Mouse (Mus musculus) lung, adult 2 months (tissue): ENCODE results near the gene Efnb1. TPM values are rescaled to one million over a fixed set of nuclear protein-coding genes. Genes with fewer than 3 reads are reported as not detected.

Experiments used
- DNase-seq: peaks from one replicate; pipeline ENCODE4 v3.0.0; 2022
- H3K4me1 ChIP-seq: fragments of 200-500 bp; 2 replicates; pipeline ENCODE4 v1.6.1; 2011; ENCODE audit warnings: low read length; ENCODE audit not compliant: control insufficient read depth, insufficient read depth
- H3K4me3 ChIP-seq: fragments of 200-500 bp; replicated peaks from 2 replicates; pipeline ENCODE3; 2011; ENCODE audit warnings: low read depth, mild to moderate bottlenecking, control low read depth, low read length; ENCODE audit errors: extremely low read depth
- CTCF ChIP-seq: fragments of 200-500 bp; IDR thresholded peaks from 2 replicates; pipeline ENCODE4 v1.5.1; 2011; ENCODE audit warnings: mild to moderate bottlenecking, low read length, control low read depth; ENCODE audit not compliant: insufficient read depth
- POLR2A ChIP-seq: fragments of 200-500 bp; IDR thresholded peaks from 2 replicates; pipeline ENCODE4 v1.6.1; 2011; ENCODE audit warnings: low read depth, mild to moderate bottlenecking, control low read depth, low read length, borderline replicate concordance; ENCODE audit errors: extremely low read depth
- WGBS: fragments of 180-500 bp; shearing (Covaris S2); methylation state at CpG from one replicate; pipeline ENCODE4 v1.1.7; 2018; 5-methylcytosine and 5-hydroxymethylcytosine counted together
- polyA plus RNA-seq: library from polyadenylated mRNA; depleted of rRNA; stranded (reverse); fragments of >200 nt; gene quantifications from 2 replicates; pipeline ENCODE4 v1.2.3, GENCODE M21; 2012

The Efnb1 gene
- polyA plus RNA-seq, 1 experiment, result 81.4 TPM

GRCm38 (mm10) chrX:99152566-99153265 is 16.8 kb downstream of the Efnb1 start:
- Histone ChIP-seq H3K4me1 (peaks cover 12% of the 10 kb centered on the region), H3K4me3 (no peak overlapping the region)
- TF ChIP-seq POLR2A (no peak), CTCF (no peak)
- 50% methylated on average over 9 of the region's 9 CpGs for WGBS
- DNase-seq, result no peak

GRCm38 (mm10) chrX:99153266-99153646 is 17.3 kb downstream of the Efnb1 start:
- TF ChIP-seq POLR2A (no peak), CTCF (no peak)
- Histone ChIP-seq H3K4me1 (peaks cover 12% of the 10 kb centered on the region), H3K4me3 (no peak overlapping the region)
- DNase-seq, result no peak
- WGBS, result 57% methylated on average over 3 of the region's 3 CpGs

DNA sequence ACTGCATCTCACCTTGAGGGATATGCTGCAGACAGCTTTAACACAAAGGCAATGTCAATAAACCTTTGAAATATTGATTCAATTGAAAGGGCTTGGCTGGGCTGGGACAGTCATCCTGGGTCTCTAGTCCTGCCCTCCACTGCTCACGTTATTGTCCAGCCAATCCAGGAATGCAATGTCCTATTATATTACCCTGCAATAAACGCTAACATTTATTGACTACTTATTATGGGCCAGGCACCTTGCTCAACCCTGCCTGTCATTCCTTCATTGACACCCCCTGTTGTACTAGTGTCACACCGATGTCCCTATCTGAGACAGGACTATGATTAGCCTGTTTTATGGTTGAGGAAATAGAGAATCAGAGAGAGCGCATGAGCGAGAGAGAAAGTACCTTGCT is 18.4 kb downstream of the Efnb1 start:
- Histone ChIP-seq H3K4me3 (no peak overlapping the region), H3K4me1 (peaks cover 9% of the 10 kb centered on the region)
- TF ChIP-seq POLR2A, result no peak
- no peak for TF ChIP-seq CTCF
- DNase-seq, result no peak
- 84% methylated on average over 5 of the region's 5 CpGs for WGBS

GRCm38 (mm10) chrX:99159020-99159419 is 23.1 kb downstream of the Efnb1 start:
- H3K4me1 ChIP-seq, result no peaks in the 10 kb centered on the region
- TF ChIP-seq CTCF (no peak), POLR2A (no peak)
- no peak for DNase-seq
- 71% methylated on average over 8 of the region's 8 CpGs for WGBS
- H3K4me3 ChIP-seq, result no peak overlapping the region

- Histone ChIP-seq H3K4me3 (no peak overlapping the region), H3K4me1 (no peaks in the 10 kb centered on the region)
- DNase-seq, result no peak
- WGBS, result 86% methylated on average over 2 of the region's 2 CpGs
- TF ChIP-seq CTCF (no peak), POLR2A (no peak)
Observed at GRCm38 (mm10) chrX:99164111-99164510, 28.2 kb downstream of the Efnb1 start.

DNA sequence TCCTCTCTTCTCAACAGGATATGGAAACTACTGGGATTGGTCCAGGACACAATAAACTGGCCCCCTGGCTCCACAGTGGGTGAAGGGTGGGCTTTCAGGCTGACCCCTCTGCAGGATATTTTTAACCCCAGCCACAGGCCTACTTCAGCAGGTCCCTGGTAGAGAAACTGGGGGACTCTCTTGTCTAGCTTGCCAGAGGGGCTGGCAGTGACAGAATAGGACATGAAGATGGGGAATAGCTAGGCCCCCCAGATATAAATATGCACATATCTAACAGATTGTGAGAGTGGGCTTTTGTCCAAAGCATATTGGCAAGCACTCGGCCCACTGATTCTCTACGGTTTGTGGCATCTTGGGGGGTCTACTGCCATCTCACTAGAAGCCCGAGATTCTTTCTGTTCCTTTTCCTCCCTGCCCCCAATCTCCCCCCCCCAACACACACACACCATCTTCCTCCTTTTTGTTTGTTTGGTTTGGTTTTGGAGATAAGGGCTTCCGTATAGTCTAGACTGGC is 29.0 kb downstream of the Efnb1 start:
- TF ChIP-seq POLR2A, result no peak
- TF ChIP-seq CTCF, result no peak
- Histone ChIP-seq H3K4me3 (no peak overlapping the region), H3K4me1 (no peaks in the 10 kb centered on the region)
- 58% methylated on average over 4 of the region's 4 CpGs for WGBS
- no peak for DNase-seq

GRCm38 (mm10) chrX:99167014-99167413 is 31.1 kb downstream of the Efnb1 start:
- no peak for TF ChIP-seq CTCF
- no peak for TF ChIP-seq POLR2A
- H3K4me3 ChIP-seq, result no peak overlapping the region
- 53% methylated on average over 1 of the region's 1 CpGs for WGBS
- no peak for DNase-seq
- no peaks in the 10 kb centered on the region for H3K4me1 ChIP-seq

DNA sequence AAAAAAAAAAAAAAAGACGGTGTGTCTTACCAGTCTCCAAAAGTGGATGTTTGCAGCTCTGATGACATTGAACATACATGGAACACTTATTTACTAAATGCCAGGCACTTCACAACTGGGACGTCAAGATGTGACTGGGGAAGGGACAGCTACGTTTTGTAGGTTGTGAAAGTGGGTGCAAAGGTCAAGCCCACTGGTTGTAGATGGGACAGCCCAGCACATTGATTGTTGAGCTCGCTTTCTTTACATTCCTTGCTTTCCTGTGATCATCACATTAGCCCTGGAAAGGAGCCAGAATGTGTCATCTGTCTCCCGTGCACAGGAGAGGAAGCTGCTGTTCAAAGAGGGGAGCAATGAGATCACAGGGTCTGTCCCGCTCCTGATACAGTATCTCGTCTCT is 31.6 kb downstream of the Efnb1 start:
- no peak for DNase-seq
- H3K4me1 ChIP-seq, result no peaks in the 10 kb centered on the region
- TF ChIP-seq POLR2A, result no peak
- no peak for TF ChIP-seq CTCF
- 59% methylated on average over 7 of the region's 7 CpGs for WGBS
- no peak overlapping the region for H3K4me3 ChIP-seq

- WGBS, result 55% methylated on average over 5 of the region's 5 CpGs
- no peak for TF ChIP-seq POLR2A
Observed at GRCm38 (mm10) chrX:99172301-99172700, 36.4 kb downstream of the Efnb1 start.

GRCm38 (mm10) chrX:99185081-99185596 is 49.2 kb downstream of the Efnb1 start:
- TF ChIP-seq CTCF (no peak), POLR2A (no peak)
- WGBS, result 77% methylated on average over 9 of the region's 9 CpGs
- no peak for DNase-seq

More at GRCm38 (mm10) chrX:99172301-99172700, 36.4 kb downstream of the Efnb1 start:
- no peak overlapping the region for H3K4me3 ChIP-seq
- no peaks in the 10 kb centered on the region for H3K4me1 ChIP-seq
- DNase-seq, result no peak

More at GRCm38 (mm10) chrX:99185081-99185596, 49.2 kb downstream of the Efnb1 start:
- Histone ChIP-seq H3K4me1 (no peaks in the 10 kb centered on the region), H3K4me3 (no peak overlapping the region)
